Mouse (Mus musculus) heart, postnatal 14 days (tissue): ENCODE results near the gene Efhd1. TPM values are rescaled to one million over a fixed set of nuclear protein-coding genes. Genes with fewer than 3 reads are reported as not detected.

Source experiments
- DNase-seq, 2 experiments: peaks; one replicate each; pipeline ENCODE4 v3.0.0; 2021 to 2022
- intact Hi-C: fragments of 180-260 bp; cut with DNase I; formaldehyde crosslinking; loops from one replicate; pipeline ENCODE4 v1.15.1; 2025
- long read RNA-seq, 2 experiments: library from polyadenylated mRNA; stranded (forward); transcript quantifications; one replicate each; pipeline ENCODE4 v2.0.0; 2021
- total RNA-seq, 2 experiments: library from RNA; stranded (reverse); gene quantifications; 2 replicates each; pipeline ENCODE4 v1.2.3; 2021

Efhd1 gene
- 1 to 10 TPM; 4.2 to 4.6 TPM for total RNA-seq
- long read RNA-seq, experiment 1, transcript Efhd1-201 (4 exons, 1,854 nt) = major isoform, 5 of 7 reads
- long read RNA-seq, experiment 1, partial matches to known transcripts = 0 of 7 reads
- long read RNA-seq, experiment 1, other reads (novel, unspliced or antisense) = 1 of 7 reads
- long read RNA-seq, experiment 2, transcript Efhd1-201 (4 exons, 1,854 nt) = major isoform, 5 of 6 reads
- long read RNA-seq, experiment 2, partial matches to known transcripts = 0 of 6 reads
- long read RNA-seq, experiment 2, other reads (novel, unspliced or antisense) = 1 of 6 reads

DNA sequence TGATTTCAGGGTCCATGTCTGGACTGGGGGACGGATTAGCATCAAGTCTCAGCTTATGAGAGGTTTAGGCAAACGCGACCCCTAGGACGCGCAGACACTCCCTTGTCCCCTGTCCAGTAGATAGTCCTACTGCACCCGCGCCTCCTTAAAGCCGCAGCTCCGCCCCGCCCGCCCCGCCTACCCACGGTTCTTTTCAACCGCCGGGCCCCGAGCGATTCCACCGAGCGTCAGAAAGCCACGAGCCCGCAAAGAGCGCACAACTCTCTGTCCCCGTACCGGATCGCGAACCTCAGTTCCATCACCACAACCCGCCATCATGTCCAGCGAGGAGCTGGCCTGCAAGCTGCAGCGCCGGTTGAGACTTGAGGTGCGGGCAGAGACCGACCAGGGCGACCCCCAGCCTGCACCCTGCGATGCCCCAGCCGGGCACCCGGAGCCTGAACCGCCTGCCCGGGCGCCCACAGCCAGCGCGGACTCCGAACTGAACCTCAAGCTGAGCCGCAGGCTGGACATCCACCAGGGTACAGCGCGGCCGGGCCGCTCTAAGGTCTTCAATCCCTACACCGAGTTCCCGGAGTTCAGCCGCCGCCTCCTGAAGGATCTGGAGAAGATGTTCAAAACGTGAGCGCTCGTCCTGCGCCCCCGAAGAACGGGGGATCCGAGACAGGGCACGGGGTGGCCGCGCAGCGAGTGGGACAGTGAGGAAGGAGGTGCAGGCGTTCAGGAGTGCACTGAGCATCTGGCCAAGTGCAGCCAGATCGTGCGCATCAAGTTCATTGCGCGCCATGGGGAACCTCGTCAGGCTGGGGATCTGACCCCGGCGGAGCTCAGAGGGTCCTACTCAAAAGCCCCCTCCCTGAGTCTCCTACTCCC lies at the start of gene Efhd1:
Efhd1 (plus strand) TSS at position 230 of the 873 bp plus-strand sequence.
- intact Hi-C loops = no loop called here
- peak; percentile 43 to 47 for DNase-seq

GRCm38 (mm10) chr1:87214748-87215147 lies 49.4 kb upstream of the Efhd1 start:
- DNase-seq = no peak
- intact Hi-C loops = no loop called here

- intact Hi-C loops = no loop called here
- no peak for DNase-seq
Measured at GRCm38 (mm10) chr1:87217938-87218337, 46.2 kb upstream of the Efhd1 start.

GRCm38 (mm10) chr1:87225739-87226138 lies 38.4 kb upstream of the Efhd1 start:
- intact Hi-C loops = no loop called here
- DNase-seq = no peak

DNA sequence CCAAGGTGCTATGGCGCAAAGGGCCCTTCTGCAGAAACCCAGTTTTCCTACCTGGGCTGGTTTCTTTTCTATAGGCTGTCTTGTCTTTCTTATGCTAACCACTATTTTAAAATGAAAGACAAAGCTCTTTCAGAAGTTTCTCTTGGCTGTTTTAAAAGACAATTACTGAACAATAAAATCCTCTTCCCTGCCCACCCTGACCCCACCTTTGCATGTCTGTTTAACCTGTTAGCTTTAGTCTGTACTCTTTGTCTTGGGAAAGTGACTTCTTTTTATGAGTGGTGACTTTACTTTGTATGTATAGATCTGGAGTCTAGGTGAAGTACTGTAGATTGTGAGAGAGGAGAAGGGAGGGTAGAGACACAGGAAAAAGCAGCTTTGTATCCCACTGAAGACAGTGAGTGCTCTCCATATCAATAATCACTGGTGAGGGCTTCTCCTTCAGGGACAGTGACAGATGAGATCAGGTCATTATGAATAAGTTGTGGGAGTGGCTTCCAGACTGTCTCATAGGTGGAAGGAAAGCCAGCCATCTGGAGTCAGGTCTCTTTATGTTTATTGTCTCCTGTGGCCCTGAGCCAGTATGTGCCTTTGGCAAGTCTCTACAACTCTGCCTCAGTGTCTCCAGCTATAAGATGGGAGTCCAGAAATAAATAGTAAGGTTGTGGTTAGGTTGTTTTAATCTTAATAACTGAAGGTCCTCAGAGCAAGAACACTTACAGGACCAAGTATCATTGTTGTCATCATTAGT lies 37.6 kb upstream of the Efhd1 start:
- no peak for DNase-seq
- intact Hi-C loops = no loop called here

DNA sequence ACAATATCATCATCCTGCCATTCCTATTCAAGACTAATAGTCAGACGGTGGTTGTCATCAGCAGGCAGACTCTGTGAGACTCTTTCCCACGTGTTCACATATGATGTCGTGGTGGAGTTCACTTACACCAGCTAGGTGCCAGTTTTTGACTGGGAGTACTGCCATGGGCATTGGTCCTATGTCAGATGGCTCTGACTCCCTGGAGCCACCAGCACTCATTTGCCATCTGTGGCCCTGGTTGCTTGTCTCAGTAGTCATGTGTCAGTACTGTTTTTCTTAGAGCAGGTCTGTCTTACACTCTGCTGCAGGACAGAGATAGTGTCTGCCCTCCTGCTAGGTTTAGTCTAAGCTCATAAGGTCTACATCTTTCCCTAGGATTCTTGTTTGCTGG lies 37.0 kb upstream of the Efhd1 start:
- no peak for DNase-seq
- intact Hi-C loops = no loop called here

GRCm38 (mm10) chr1:87230606-87231005 lies 33.6 kb upstream of the Efhd1 start:
- DNase-seq = no peak
- intact Hi-C loops = no loop called here

DNA sequence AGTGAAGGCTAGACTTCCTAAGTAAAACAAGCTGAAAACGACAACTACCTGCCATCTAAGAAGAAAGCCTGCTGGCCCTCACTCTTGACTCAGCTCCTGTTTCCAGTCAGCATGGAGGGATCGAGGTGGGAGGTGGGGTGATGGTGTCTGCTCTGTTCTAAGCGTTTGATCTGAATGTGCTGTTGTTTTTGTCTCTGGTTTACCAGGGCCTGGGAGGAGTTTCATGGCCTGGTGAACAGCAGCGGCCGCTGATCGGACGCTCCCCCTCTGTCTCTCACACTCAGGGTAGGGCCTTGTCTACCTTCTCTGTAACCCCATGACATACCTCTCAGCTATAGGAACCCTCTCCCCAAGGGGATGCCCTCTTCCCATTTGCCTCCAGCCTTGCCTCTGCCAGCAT lies 32.0 kb upstream of the Efhd1 start:
- intact Hi-C loops = no loop called here
- DNase-seq = no peak

DNA sequence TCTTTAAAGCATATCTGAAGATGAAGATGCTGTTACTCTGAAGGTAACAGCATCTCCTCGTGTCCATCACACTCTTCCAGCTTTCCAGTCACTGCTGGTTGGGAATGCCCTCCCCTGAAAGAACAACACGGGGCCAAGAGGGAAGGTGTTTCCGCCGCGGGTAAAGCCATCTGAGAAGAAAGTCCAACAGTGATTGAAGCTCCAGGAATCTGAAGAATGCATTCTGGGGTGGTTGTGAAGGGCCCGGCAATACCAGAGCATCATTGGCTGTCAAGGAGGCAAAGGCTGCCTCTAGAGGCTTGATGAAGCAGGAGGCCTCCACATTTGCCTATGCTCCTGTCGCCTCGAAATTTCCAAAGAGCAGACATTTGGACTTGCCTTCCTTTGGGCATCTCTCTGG lies 25.1 kb upstream of the Efhd1 start:
- DNase-seq = no peak
- intact Hi-C loops = no loop called here

GRCm38 (mm10) chr1:87243021-87243420 lies 21.1 kb upstream of the Efhd1 start:
- intact Hi-C loops = no loop called here
- DNase-seq = no peak

GRCm38 (mm10) chr1:87245430-87245829 lies 18.7 kb upstream of the Efhd1 start:
- intact Hi-C loops = loop anchor here (5.0 kb wide), 2 partner anchors 117 to 172 kb away; no protein-coding TSS in a partner anchor
- no peak for DNase-seq

DNA sequence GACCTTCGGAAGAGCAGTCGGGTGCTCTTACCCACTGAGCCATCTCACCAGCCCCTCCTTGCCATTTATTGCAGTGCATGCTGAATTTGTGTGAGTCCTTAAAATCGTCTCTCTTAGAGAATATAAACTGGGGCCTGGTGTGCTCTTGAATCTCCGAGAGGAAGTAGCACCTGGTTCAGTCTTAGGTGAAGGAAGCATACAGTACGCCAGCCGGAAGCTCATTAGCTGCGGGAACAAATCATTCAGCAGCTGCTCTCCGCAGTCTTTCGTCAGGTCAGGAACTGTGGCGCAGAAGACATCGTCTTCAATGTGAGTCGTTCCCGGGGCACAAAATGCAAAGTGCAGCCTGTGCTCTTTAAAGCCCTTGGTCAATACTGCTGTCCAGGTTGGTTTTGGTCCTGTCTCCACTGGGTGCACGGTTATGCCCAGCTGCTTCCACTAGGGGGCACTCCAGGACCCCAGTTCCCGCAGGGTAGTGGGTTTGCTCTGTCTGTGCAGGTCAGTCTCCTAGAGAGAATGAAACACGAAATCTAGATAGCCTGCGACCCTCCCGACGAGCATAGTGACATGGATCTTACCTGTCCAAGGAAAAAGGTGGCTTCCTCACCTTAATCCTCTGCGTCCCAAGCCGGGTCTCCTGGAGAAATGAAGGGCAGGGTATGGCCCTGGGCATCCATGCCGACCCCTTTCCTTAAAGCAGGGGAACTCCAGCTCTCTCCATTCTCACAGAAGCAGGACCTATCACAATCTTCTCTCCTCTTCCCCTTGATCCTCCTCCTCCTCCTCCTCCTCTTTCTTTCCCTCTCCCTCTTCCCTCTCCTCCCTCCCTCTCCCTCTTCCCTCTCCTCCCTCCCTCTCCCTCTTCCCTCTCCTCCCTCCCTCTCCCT lies 18.0 kb upstream of the Efhd1 start:
- DNase-seq = peak; percentile 75 to 87
- intact Hi-C loops = loop anchor here (2.0 to 5.0 kb wide), 3 partner anchors 47 to 171 kb away; no protein-coding TSS in a partner anchor

- intact Hi-C loops = no loop called here
- DNase-seq = no peak
Measured at GRCm38 (mm10) chr1:87252040-87252609, 12.0 kb upstream of the Efhd1 start.

- intact Hi-C loops = no loop called here
Measured at GRCm38 (mm10) chr1:87255173-87255572, 9.0 kb upstream of the Efhd1 start.

GRCm38 (mm10) chr1:87257691-87258090 lies 6.5 kb upstream of the Efhd1 start:
- intact Hi-C loops = no loop called here
- no peak for DNase-seq

More at GRCm38 (mm10) chr1:87255173-87255572, 9.0 kb upstream of the Efhd1 start:
- no peak for DNase-seq

GRCm38 (mm10) chr1:87258484-87258883 lies 5.7 kb upstream of the Efhd1 start:
- intact Hi-C loops = no loop called here
- peak in 1 of 2 experiments; percentile 21 for DNase-seq

GRCm38 (mm10) chr1:87259316-87259715 lies 4.8 kb upstream of the Efhd1 start:
- intact Hi-C loops = no loop called here
- no peak for DNase-seq

DNA sequence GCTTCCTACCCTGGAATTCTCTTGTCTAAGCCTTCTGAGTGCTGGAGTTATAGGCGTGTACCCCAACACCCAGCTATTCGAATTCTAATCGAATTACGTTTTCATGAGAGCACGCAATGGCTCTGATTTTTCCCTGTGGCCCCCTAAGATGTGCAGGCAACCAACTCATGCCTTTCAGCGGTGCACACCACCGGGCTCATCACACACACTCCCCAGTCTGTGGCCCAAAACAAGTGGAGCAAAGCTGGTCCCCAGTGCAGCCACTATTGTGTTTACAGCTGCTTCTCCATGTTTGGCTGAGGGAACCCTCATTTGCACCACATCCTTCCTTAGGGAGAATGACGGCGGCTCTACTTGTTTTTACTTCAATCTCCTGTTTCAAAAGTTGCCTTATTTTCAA lies 906 bp upstream of the Efhd1 start:
- intact Hi-C loops = no loop called here
- DNase-seq = no peak

- no peak for DNase-seq
Measured at GRCm38 (mm10) chr1:87263796-87264133, 398 bp upstream of the Efhd1 start.

DNA sequence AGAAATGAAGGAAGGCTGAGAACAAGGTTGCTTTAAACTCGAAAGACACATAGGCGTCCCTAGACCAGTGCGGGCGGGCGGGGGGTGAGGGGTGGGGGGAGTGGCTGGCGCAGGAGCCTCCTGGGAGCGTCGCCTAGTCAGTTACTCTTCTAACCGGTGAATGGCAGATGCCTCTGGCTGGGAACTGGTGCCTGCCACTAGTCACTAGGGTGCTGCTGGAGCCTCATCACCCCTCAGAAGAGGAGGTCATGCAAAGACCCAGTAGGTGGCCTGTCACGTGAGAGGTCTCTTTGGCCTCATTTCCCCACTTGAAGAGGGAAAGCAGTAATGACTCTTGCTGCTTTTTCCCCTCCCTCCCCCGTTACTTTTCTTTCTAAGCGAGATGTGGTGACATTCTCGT lies 1.0 kb downstream of the Efhd1 start:
- intact Hi-C loops = no loop called here
- no peak for DNase-seq

More at GRCm38 (mm10) chr1:87263796-87264133, 398 bp upstream of the Efhd1 start:
- intact Hi-C loops = no loop called here
